Mouse (Mus musculus) R1 (cell line): Measurements from ENCODE around the gene Zfp638.
"Not testable (repeated sequence)": the region's sequence is repeated elsewhere in the genome, so short reads cannot be mapped to it uniquely, and the experiment has no call there.

ENCODE experiments used
- DNase-seq: peaks from one replicate; pipeline ENCODE4 v3.0.0-alpha.2; 2018; ENCODE audit warnings: low read depth, low spot score

Zfp638 gene

GRCm38 (mm10) chr6:83866954-83867597, at the start of gene Zfp638:
TSS of gene Zfp638 (plus strand) at chr6:83867109.
- peak; percentile 93 for DNase-seq

GRCm38 (mm10) chr6:83818996-83819395, 47.9 kb upstream of the Zfp638 start:
- DNase-seq, result no peak

- no peak for DNase-seq
These were observed 46.0 kb upstream of the Zfp638 start for GRCm38 (mm10) chr6:83820727-83821515.

GRCm38 (mm10) chr6:83821856-83822255, 45.1 kb upstream of the Zfp638 start:
- DNase-seq, result no peak

GRCm38 (mm10) chr6:83830941-83831605, 35.8 kb upstream of the Zfp638 start:
- peak; percentile 81 for DNase-seq

GRCm38 (mm10) chr6:83831606-83832123, 35.2 kb upstream of the Zfp638 start, which contains the start of gene Paip2b:
TSS of gene Paip2b (minus strand) at chr6:83831741.
- DNase-seq, result peak; percentile 100

GRCm38 (mm10) chr6:83832393-83832792, 34.5 kb upstream of the Zfp638 start:
- not testable (repeated sequence) for DNase-seq

- peak; percentile 61 for DNase-seq
These were observed 30.1 kb upstream of the Zfp638 start for GRCm38 (mm10) chr6:83836826-83837225.

- peak; percentile 68 for DNase-seq
These were observed 28.9 kb upstream of the Zfp638 start for GRCm38 (mm10) chr6:83838046-83838445.

- no peak for DNase-seq
These were observed 26.8 kb upstream of the Zfp638 start for GRCm38 (mm10) chr6:83840086-83840485.

GRCm38 (mm10) chr6:83844913-83845312, 22.0 kb upstream of the Zfp638 start:
- no peak for DNase-seq

GRCm38 (mm10) chr6:83846141-83846540, 20.8 kb upstream of the Zfp638 start:
- DNase-seq, result no peak

GRCm38 (mm10) chr6:83849446-83849845, 17.5 kb upstream of the Zfp638 start:
- no peak for DNase-seq

GRCm38 (mm10) chr6:83857476-83857875, 9.4 kb upstream of the Zfp638 start:
- no peak for DNase-seq

GRCm38 (mm10) chr6:83860033-83860432, 6.9 kb upstream of the Zfp638 start:
- DNase-seq, result no peak

- DNase-seq, result no peak
These were observed 3.4 kb upstream of the Zfp638 start for GRCm38 (mm10) chr6:83863538-83863937.

- no peak for DNase-seq
These were observed 486 bp upstream of the Zfp638 start for GRCm38 (mm10) chr6:83866423-83866822.

GRCm38 (mm10) chr6:83867598-83868585, 983 bp downstream of the Zfp638 start:
- peak; percentile 72 for DNase-seq

- peak; percentile 77 for DNase-seq
These were observed 12.9 kb downstream of the Zfp638 start for GRCm38 (mm10) chr6:83879815-83880214.

GRCm38 (mm10) chr6:83886789-83887188, 19.9 kb downstream of the Zfp638 start:
- no peak for DNase-seq

GRCm38 (mm10) chr6:83888802-83889201, 21.9 kb downstream of the Zfp638 start:
- DNase-seq, result peak; percentile 33
